Mouse (Mus musculus): ENCODE measurements at regions not wholly inside any gene's neighbourhood (a gene's known extent, or its start where the extent isn't known, plus 50 kb on each side); places are given as distances from the start of the nearest gene placed in this dataset.

DNA sequence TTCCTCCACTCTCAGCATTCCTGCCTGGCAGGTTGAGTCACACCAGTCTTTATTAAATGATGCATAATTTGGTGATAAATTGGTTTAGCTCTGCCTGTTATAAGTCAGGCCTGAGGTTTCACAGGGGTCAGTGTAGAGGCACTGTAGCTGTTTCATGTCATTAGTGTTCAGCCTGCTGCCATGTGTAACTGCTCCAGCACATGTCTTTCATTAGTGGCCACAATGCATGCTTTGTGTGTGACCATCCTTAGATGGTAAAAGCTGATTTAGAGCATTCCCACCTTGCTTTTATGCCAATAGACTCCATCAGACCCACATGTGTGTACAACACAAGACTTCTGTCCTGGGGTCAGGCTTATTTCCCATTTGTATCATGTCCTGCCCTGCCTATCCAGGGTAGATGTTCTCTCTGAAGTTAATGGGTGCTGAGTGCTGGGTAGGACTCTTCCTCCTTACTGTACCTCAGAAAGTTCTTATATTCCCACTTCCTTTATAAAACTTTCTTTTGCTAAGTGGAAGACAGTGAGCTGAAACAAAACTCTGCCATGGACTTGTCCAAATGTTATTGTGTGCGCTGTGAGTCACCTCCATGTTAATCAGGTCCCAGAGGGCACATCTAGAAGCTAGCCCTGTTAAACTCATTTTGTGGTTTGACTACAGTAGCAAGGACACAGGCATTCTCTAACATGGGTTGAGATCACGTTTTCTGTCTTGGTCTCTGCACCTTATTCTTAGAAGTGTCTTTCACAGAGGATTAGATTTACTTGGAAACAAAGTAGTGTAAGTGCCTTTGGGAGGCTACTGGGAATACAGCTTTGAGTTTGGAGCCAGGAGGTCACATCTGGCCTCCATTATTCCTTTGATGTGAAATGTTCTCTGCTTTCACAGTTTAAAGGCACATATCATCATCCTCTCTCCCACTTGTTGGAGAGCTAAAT, 316.5 kb downstream of the Hace1 start:
- TF ChIP-seq POLR2A (IDR thresholded peaks at IDR 0.05; ENCODE audit: insufficient read depth, low read depth, low read length): no peak
- TF ChIP-seq CTCF (IDR thresholded peaks at IDR 0.05): no peak

Data from heart, adult 2 months (tissue).